Mouse (Mus musculus) stomach, postnatal 0 days (tissue): ENCODE measurements at regions not wholly inside any gene's neighbourhood (a gene's known extent, or its start where the extent isn't known, plus 50 kb on each side); places are given as distances from the start of the nearest gene placed in this dataset.

ENCODE experiments used
- CTCF ChIP-seq: IDR thresholded peaks from 2 replicates; pipeline ENCODE4 v1.5.1; 2016; ENCODE audit warnings: antibody characterized with exemption, low read depth, mild to moderate bottlenecking, moderate library complexity
- EP300 ChIP-seq: optimal IDR thresholded peaks from 2 replicates; pipeline ENCODE3; 2016; ENCODE audit warnings: antibody characterized with exemption

DNA sequence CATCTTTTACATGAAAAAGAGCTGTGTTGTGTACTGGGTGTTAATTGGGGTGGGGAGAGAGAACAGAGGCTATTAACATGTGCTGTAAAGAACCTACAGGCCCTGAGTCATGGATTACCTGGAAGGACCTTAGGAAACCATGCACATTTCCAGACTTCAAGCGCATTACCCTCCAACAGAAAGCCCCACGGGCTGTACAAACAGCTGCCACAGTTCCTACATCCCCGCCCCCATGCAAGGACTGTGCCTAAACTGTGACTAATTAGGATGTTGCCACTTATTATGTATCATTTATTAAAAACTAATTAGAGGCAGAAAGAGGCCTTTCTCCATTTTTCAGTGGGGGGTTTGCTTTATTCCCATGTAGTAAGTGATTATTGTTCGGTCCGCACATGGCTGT is 277.5 kb upstream of the Pmfbp1 start:
- TF ChIP-seq CTCF (no peak), EP300 (no peak)
